Comparison of ENCODE assay signal across 11 mouse cellular contexts in genomic region chr5:53572496-53572895, GRCm38 (mm10).
"Had no signal": no experiment of that assay in that cellular context is flagged by ENCODE, and none has a peak within 500 bp of the region (broad histone marks: within the 10 kb centered on the region; RNA-seq: fewer than 3 reads in every experiment).

No protein-coding gene starts in this region.

- ATAC-seq: liver, embryonic 12.5 days; midbrain, embryonic 16.5 days had no signal

- DNase-seq: kidney, adult 8-10 months; kidney, postnatal 25 days; lung, embryonic 14.5 days; lung, postnatal 10 days; lung, postnatal 4 days; right cerebral cortex, adult 18-20 months; right cerebral cortex, postnatal 25 days; thymus, adult 2 months; thymus, postnatal 36 days had no signal
